Mouse (Mus musculus): Measurements from ENCODE around the gene Dock9. TPM values are rescaled to one million over a fixed set of nuclear protein-coding genes. Genes with fewer than 3 reads are reported as not detected.

The Dock9 gene
- polyA plus RNA-seq, 1 experiment from 2014 or later: 5.4 TPM

DNA sequence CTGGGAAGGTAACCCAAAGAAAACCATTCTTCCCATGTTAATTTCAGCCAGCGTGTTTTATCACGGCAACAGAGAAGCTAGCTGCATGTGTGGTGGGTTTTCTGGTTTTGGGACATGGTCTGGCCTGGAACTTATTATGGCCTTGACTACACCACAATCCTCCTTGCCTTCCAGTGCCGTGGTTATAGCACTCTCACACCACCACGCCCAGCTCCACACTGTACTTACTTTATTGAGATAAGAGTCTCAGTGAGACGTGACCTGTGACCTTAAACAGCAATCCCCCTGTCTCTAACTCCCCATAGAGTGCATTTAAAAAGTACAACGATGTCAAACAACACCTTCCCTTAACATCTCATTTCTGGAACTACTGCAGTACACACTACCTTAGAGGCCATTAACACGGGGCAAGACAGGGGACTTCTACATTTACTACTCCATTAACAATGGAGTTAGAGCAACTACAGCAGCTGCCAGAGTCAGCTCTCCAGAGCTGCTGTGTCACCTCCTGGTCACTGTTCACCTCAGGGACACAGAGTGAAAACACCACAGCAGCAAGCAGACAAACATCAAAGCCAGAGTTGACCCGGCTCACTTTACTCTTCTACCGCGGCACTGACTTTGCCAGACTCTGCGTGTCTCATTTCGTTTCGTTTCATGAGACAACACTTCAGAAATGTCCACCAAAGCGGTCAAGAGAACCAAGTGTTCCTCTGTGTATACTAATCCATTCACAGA lies 86.4 kb downstream of the Dock9 start:
- 68% methylated on average over 14 of the region's 14 CpGs for WGBS
- H3K27ac ChIP-seq (replicated peaks): no peak overlapping the region
- H3K9me3 ChIP-seq: no peaks in the 10 kb centered on the region
- H3K4me3 ChIP-seq: no peak overlapping the region
- peaks cover 36% of the 10 kb centered on the region for H3K4me1 ChIP-seq
- H3K9ac ChIP-seq (replicated peaks): no peak overlapping the region
- H3K27me3 ChIP-seq: peaks cover 13% of the 10 kb centered on the region; the same call in 1 of the 2 replicates
- H3K36me3 ChIP-seq: no peaks in the 10 kb centered on the region
- H3K4me2 ChIP-seq (replicated peaks): no peak overlapping the region
- no peak for ATAC-seq (ENCODE audit: low FRiP score, low read depth)

DNA sequence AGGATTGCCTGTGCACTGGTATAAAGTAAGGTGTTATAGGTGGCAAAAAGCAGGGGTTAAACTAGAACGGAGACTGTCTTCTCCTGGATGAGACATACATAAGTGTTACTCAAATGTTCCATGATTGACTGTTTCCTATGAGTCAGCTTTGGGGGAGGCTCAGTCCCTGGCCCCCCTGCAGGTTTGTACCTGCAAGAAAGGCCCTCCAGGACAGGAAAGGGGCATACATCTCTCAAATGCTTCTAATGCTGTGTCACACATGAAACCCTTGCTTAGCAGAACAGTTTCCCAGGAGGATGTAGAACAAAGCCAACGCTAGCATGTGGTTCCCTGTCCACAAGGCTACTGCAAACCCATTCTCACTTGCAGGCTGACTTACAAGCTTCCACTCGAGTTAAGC lies 87.5 kb downstream of the Dock9 start:
- no peak overlapping the region for H3K27ac ChIP-seq (replicated peaks)
- H3K4me3 ChIP-seq: no peak overlapping the region
- no peak for ATAC-seq (ENCODE audit: low FRiP score, low read depth)
- H3K9ac ChIP-seq (replicated peaks): no peak overlapping the region
- no peaks in the 10 kb centered on the region for H3K36me3 ChIP-seq
- H3K4me1 ChIP-seq: peaks cover 36% of the 10 kb centered on the region
- peaks cover 13% of the 10 kb centered on the region; the same call in 1 of the 2 replicates for H3K27me3 ChIP-seq
- H3K9me3 ChIP-seq: no peaks in the 10 kb centered on the region
- H3K4me2 ChIP-seq (replicated peaks): no peak overlapping the region
- 67% methylated on average over 3 of the region's 3 CpGs for WGBS

DNA sequence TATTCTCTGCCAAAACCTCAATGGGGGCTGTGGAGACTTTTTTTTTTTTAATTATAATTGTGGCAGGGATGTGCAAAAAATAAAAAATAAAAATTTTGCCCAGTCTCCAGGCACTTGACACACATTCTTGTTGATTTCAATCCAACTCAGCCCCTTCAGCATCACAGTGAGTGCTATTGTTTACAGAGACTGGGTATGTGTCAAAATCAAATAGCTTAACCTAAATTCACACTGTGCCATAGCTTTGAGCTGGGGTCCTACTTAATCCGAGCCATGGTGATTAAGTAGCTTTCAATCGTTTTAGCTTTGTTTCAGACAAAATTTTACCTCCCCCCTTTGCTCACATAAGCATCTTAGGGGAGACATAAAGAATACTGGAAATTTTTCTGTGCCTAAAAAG lies 89.4 kb downstream of the Dock9 start:
- Histone ChIP-seq H3K36me3 (no peaks in the 10 kb centered on the region), H3K4me3 (no peak overlapping the region), H3K27ac (replicated peaks) (no peak overlapping the region), H3K4me1 (peaks cover 24% of the 10 kb centered on the region), H3K4me2 (replicated peaks) (no peak overlapping the region), H3K9me3 (no peaks in the 10 kb centered on the region), H3K9ac (replicated peaks) (no peak overlapping the region), H3K27me3 (peaks cover 13% of the 10 kb centered on the region; the same call in 1 of the 2 replicates)
- 11% methylated on average over 2 of the region's 2 CpGs for WGBS
- peak; percentile 59; the same call in 1 of the 2 replicates for ATAC-seq (ENCODE audit: low FRiP score, low read depth)

DNA sequence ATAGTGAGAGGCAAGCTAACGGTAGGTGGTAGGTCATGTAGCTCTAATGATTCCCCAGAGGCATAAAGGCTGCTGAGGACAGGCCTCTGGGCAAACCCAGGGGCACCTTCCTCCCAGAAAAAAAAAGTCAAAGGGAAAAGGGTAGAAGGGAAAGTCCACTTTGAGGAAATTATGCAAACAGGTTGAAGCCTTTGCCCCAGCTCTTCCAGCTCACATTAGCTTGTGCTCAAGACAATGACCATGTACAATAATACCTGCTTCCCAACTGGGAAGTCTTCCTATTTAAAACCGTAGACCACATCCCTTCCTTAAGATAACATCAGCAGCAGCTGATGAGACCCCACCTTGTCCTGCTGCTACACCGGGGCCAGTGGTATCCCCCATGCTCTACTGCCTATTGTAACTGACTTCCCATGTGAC lies 91.1 kb downstream of the Dock9 start:
- WGBS: 84% methylated on average over 3 of the region's 3 CpGs
- Histone ChIP-seq H3K9ac (replicated peaks) (no peak overlapping the region), H3K27ac (replicated peaks) (no peak overlapping the region), H3K4me1 (peaks cover 14% of the 10 kb centered on the region), H3K27me3 (0 out of 2 replicates have a peak, but pooled peaks cover 10% of the 10 kb centered on the region), H3K36me3 (no peaks in the 10 kb centered on the region), H3K4me3 (no peak overlapping the region), H3K4me2 (replicated peaks) (no peak overlapping the region), H3K9me3 (no peaks in the 10 kb centered on the region)
- no peak for ATAC-seq (ENCODE audit: low FRiP score, low read depth)

DNA sequence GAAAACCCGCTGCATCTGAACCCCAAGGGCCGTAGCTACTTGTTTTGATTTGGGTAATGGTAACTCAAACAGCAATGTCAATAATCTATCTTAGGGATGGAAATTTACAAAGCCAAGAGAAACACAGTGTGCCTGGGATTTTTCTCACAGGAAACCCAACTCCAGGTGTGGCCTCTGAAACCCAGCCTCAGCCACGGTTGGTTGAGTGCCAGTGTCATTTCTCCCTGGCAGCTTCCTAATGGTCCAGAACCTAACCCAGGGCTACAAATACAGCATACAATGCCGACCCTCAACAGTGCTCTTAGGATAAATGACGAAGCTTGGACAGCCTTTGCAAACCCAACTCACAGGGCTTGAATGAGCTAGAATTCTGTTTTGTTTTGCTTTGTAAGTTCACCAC lies 92.0 kb downstream of the Dock9 start:
- 81% methylated on average over 5 of the region's 5 CpGs for WGBS
- Histone ChIP-seq H3K27ac (replicated peaks) (no peak overlapping the region), H3K9ac (replicated peaks) (no peak overlapping the region), H3K36me3 (no peaks in the 10 kb centered on the region), H3K4me3 (no peak overlapping the region), H3K9me3 (no peaks in the 10 kb centered on the region), H3K4me2 (replicated peaks) (no peak overlapping the region), H3K27me3 (0 out of 2 replicates have a peak, but pooled peaks cover 10% of the 10 kb centered on the region), H3K4me1 (peaks cover 9% of the 10 kb centered on the region)
- no peak for ATAC-seq (ENCODE audit: low FRiP score, low read depth)

DNA sequence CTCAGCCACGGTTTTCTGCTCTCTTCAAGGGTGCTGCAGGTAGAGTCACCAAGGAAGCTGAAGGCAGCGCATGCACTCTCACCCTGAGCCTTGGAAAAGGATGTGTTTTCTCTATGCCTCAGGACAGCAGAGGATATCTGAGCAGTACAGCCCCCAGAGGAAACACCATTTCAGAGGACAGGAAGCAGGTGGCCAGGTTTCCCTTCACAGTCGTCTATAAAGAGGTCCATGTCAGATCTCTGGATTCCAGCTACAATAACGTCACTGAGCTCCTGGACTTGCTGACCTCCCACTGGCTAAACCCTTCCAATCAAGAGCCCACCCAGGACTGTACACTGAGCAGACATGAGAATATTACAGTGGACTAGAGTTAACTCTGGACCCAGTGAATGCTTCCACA lies 95.1 kb downstream of the Dock9 start:
- no peak for ATAC-seq (ENCODE audit: low FRiP score, low read depth)
- H3K9ac ChIP-seq (replicated peaks): no peak overlapping the region
- no peaks in the 10 kb centered on the region for H3K9me3 ChIP-seq
- H3K4me2 ChIP-seq (replicated peaks): no peak overlapping the region
- H3K27ac ChIP-seq (replicated peaks): no peak overlapping the region
- H3K27me3 ChIP-seq: no peaks in the 10 kb centered on the region
- H3K36me3 ChIP-seq: no peaks in the 10 kb centered on the region
- WGBS: 62% methylated on average over 4 of the region's 4 CpGs
- peaks cover 15% of the 10 kb centered on the region for H3K4me1 ChIP-seq
- no peak overlapping the region for H3K4me3 ChIP-seq

DNA sequence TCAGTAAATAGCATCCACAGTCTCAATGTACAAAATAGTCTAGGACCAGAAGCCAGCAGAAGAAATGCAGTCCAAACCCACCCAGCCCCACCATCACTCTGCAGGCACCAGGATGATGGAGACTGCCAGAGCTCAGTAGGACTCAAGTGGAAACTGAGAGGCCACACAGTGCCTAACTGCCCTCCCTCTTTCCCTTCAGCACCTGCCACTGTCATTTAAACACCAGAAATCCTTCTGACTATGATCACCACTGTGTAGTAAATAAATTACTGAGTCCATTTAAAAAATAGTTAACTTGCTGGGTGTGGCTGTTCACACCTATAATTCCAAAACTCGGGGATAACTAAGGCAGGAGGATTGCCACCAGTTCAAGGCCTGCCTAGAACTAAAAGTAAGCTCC lies 97.6 kb downstream of the Dock9 start:
- ATAC-seq (ENCODE audit: low FRiP score, low read depth): no peak
- 85% methylated on average over 1 of the region's 1 CpGs for WGBS
- Histone ChIP-seq H3K36me3 (no peaks in the 10 kb centered on the region), H3K27ac (replicated peaks) (no peak overlapping the region), H3K27me3 (no peaks in the 10 kb centered on the region), H3K9ac (replicated peaks) (no peak overlapping the region), H3K4me3 (no peak overlapping the region), H3K9me3 (no peaks in the 10 kb centered on the region), H3K4me1 (peaks cover 21% of the 10 kb centered on the region), H3K4me2 (replicated peaks) (no peak overlapping the region)

DNA sequence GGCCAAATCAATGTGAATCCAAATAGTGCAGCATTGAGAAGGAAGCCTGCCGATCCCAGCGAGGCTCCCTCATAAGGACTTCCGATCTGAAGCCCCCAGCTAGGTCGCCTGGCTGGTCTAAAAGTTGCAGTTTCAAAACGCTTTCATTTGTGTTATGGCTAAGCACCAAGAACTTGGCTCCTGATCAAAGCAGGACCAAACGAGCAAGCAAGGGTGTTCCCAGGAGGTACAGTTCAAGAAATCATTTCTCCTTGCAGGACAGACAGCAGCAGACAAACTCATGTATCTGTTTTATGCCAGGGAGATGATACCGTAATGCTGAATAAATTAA lies 99.1 kb downstream of the Dock9 start:
- H3K9me3 ChIP-seq: no peaks in the 10 kb centered on the region
- no peaks in the 10 kb centered on the region for H3K36me3 ChIP-seq
- H3K27me3 ChIP-seq: no peaks in the 10 kb centered on the region
- WGBS: 17% methylated on average over 7 of the region's 7 CpGs
- H3K27ac ChIP-seq (replicated peaks): peak overlapping the region; percentile 64
- no peak for ATAC-seq (ENCODE audit: low FRiP score, low read depth)
- H3K9ac ChIP-seq (replicated peaks): peak overlapping the region; percentile 45
- H3K4me1 ChIP-seq: peaks cover 21% of the 10 kb centered on the region
- H3K4me2 ChIP-seq (replicated peaks): peak overlapping the region; percentile 63
- peak overlapping the region; percentile 37; the same call in 1 of the 2 replicates for H3K4me3 ChIP-seq

DNA sequence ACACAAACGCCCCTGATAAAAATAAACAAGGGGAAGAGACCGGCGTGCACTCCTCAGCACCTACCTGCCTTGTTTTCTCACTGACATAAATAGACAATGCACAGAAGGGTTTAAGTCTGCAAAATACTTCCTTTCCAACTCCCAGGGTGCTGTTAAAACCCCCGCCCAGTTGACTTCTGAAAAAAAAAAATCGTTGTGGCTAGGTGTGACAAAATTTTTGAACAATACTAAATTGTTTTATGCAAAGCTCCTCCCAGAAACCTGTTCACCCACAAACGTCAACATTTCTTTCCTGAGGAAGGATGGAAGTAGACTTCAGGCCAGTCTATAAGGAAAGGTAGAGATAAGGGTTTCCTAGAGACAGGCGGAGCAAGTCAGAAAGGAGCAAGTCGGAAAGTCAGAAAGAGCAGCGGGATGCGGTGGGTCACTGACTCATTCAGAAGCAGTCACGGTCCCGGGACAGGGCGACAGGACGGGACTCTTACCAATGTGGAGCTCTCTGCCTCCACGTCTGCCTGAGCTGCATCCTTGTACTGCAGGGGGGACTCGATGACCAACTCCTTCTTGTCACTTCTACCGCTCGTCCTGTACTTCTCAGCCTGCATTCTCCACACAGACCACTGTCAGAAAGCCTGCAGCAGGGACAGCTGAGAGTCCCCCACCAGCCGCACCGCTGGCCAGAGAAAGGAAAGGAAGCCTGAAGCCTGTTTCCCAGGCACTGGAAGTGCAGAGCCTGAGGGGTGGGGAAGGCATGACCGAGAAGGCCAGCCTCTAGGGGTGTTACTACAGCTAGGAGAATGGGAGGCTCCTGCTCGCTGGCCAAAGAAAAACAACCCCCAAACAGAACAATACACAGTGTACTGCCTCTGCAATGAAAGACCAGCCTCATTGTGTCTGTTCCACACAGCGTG lies 99.7 kb downstream of the Dock9 start:
- Histone ChIP-seq H3K36me3 (no peaks in the 10 kb centered on the region), H3K9me3 (no peaks in the 10 kb centered on the region), H3K9ac (replicated peaks) (peak overlapping the region; percentile 45), H3K4me1 (peaks cover 21% of the 10 kb centered on the region), H3K27me3 (no peaks in the 10 kb centered on the region), H3K4me2 (replicated peaks) (peak overlapping the region; percentile 63), H3K4me3 (peak overlapping the region; percentile 37), H3K27ac (replicated peaks) (peak overlapping the region; percentile 64)
- ATAC-seq (ENCODE audit: low FRiP score, low read depth): peak; percentile 80
- whole genome bisulfite sequencing: 12% methylated on average over 21 of the region's 23 CpGs

DNA sequence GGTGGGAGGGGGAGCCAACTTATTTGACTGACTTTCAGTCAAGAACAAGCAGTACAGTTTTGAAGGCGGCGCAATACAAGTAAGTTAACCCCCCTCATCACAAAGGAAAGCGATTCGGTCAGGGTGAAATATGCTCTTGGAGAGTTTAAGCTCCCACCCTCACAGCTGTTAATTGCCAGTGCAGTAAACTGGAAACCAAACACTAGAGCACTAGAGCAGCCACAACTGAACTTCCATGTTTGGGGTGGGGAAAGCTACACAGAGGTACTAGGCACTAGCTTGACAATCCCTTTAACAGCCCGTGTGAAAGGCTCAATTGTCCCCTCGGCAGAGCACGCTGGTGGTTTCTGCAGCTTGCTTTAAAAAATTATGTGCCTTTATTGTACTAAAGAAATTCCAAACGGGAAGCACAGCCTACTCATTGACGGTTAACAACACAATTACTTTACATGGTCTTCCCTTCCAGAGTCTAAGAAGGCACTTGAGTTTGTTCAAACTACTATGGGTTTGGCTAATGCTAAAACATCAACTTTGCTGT lies 100.4 kb downstream of the Dock9 start:
- Histone ChIP-seq H3K9ac (replicated peaks) (no peak overlapping the region), H3K4me3 (peak overlapping the region; percentile 37; the same call in 1 of the 2 replicates)
- no peak for ATAC-seq (ENCODE audit: low FRiP score, low read depth)

DNA sequence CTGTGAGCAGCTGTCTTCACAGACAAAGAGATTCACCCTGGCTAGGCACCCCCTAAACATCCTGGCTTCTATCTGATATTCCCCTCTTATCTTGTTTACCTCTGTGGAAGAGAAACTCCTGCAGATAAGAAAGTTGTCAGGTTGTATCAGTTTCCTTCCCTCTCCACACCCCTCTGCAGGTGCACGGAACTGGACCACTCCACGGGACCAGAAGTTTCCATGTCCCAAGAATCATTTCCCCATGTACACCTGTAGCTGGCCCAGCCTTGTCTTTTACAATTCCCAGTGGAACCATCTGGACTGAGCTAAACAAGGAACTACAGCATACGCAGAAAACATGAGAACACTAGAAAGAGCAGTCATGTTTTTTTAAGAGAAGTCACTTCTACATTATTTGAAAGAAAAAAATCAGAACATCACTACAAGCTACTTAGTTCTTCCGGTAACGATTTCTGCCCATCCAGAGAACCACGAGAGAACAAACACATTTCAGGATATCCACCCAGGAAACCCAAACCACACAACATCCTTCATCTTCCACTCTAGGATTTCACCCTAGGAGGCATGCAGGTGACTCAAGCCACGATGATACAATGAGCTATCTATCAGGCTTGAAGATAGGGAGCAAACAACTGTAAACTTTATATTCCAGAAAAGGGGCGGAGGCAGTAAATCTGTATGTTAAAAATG lies 101.1 kb downstream of the Dock9 start:
- ATAC-seq (ENCODE audit: low FRiP score, low read depth): no peak
- H3K36me3 ChIP-seq: no peaks in the 10 kb centered on the region
- peak overlapping the region; percentile 63; the same call in 1 of the 2 replicates for H3K4me2 ChIP-seq (replicated peaks)
- no peak overlapping the region for H3K9ac ChIP-seq (replicated peaks)
- no peaks in the 10 kb centered on the region for H3K27me3 ChIP-seq
- 86% methylated on average over 8 of the region's 8 CpGs for WGBS
- H3K4me3 ChIP-seq: no peak overlapping the region
- H3K4me1 ChIP-seq: peaks cover 21% of the 10 kb centered on the region
- H3K9me3 ChIP-seq: no peaks in the 10 kb centered on the region
- H3K27ac ChIP-seq (replicated peaks): no peak overlapping the region

More for the DNA sequence above, 100.4 kb downstream of the Dock9 start:
- WGBS: 38% methylated on average over 9 of the region's 9 CpGs
- H3K4me1 ChIP-seq: peaks cover 21% of the 10 kb centered on the region
- peak overlapping the region; percentile 63 for H3K4me2 ChIP-seq (replicated peaks)
- H3K36me3 ChIP-seq: no peaks in the 10 kb centered on the region
- no peaks in the 10 kb centered on the region for H3K9me3 ChIP-seq
- no peak overlapping the region for H3K27ac ChIP-seq (replicated peaks)
- no peaks in the 10 kb centered on the region for H3K27me3 ChIP-seq
